Mouse (Mus musculus): Measurements from ENCODE around the gene Kif3c.
"Not testable (repeated sequence)": the region's sequence is repeated elsewhere in the genome, so short reads cannot be mapped to it uniquely, and the experiment has no call there.

Kif3c gene

GRCm38 (mm10) chr12:3370979-3371925 lies 6.3 kb downstream of the Kif3c start:
- peak; percentile 52 to 65 for DNase-seq

GRCm38 (mm10) chr12:3371991-3372390 lies 7.1 kb downstream of the Kif3c start:
- DNase-seq = peak; percentile 37 to 51

DNA sequence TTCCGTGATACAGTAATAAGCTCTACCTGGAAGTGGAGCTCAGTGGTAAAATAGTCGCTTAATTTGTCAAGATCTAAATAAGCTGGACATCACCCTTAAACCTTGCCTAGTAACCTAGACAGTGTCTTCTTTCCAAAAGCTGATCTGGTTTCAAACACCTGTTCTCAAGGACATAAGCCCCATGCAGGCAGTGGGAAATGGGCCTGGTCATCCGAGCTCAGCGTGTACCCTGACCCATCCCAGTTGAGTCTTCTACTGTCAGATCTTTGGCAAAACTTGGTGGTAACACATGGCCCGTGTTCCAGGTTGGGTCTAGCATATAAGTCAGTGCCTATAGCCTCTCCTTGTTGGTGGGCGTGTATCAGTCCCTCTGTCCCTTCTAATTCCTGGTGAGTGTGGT lies 8.6 kb downstream of the Kif3c start:
- no peak for DNase-seq

DNA sequence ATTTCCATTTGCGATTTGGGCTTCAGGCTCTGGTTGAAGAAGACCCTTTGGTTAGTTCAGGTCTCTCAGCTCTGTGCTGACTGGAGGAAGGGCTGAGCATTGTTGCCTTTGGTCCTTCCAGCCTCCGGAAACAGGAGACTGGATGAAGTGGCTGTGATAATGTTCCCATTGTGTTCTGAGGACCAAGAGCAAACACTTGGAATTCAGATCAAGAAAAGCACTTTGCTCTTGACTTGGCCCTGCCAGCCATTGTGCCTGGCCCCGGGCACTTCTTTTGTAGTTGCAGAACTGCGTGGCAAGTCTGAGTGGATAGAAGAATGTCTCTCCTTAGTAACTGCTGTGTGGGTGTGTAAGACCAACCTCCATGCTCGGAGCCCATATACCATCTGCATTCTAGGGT lies 9.6 kb downstream of the Kif3c start:
- DNase-seq = no peak

- DNase-seq = no peak
These were observed 12.3 kb downstream of the Kif3c start for GRCm38 (mm10) chr12:3377190-3377589.

DNA sequence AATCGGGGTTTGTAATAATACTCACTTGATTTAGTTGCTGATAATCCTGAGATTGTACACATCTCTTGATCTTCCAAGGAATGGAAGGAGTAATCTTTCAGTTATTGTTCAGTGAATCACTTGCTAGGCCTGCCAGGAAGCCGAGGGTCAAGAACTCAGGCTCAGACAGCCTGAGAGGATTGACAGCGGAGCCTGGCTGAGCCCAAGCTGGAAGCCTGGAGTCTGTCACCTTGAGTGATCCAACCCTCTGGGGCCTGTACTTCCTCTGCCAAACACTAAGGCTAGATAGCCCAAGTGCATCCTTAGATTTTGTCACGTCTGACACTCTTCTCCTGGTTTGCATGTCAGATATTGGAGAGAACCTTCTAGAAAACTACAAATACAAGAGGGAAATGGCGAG lies 12.8 kb downstream of the Kif3c start:
- no peak for DNase-seq

GRCm38 (mm10) chr12:3384860-3385259 lies 19.9 kb downstream of the Kif3c start:
- DNase-seq = no peak

GRCm38 (mm10) chr12:3385271-3385670 lies 20.3 kb downstream of the Kif3c start:
- DNase-seq = peak; percentile 37 to 45

GRCm38 (mm10) chr12:3385940-3386339 lies 21.0 kb downstream of the Kif3c start:
- DNase-seq = peak; percentile 51 to 59

DNA sequence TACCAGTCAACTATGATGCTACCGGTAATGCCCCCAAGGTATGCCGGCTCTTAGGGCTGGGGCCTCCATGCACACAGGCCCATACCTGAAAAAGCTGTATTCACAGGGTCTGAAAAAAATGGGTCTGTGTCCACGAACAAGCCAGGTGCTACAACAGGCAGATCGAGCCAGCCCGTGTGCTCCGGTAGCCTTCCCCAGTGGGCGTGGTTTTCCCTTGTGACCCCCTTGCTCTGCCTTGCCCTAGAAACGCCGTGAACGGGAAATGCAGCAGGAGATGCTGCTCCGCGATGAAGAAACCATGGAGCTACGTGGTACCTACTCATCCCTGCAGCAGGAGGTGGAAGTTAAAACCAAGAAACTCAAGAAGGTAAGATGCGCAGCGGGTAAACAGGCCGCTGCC lies 23.0 kb downstream of the Kif3c start:
- DNase-seq = no peak

- no peak for DNase-seq
These were observed 24.5 kb downstream of the Kif3c start for GRCm38 (mm10) chr12:3389394-3389793.

- DNase-seq = no peak
These were observed 25.1 kb downstream of the Kif3c start for GRCm38 (mm10) chr12:3390071-3390470.

GRCm38 (mm10) chr12:3390577-3391262 lies 25.8 kb downstream of the Kif3c start:
- peak; percentile 90 to 91 for DNase-seq

DNA sequence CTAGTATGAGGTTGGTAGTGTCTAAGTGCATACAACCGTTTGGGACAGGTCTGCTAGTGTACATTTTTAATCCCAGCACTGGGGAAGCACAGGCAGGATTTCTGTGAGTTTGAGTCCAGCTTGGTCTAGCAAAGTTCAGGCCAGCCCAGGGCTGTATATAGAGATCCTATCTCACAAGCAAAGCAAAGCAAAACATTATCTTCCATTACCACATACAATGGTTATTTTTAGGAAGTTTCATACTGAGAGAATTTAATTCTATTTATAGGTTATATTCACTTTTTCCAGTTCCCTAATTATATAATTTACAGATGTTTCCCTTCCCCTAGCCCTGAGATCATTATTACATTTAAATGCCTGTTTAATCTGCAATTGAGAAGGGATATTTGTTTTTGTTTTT lies 26.3 kb downstream of the Kif3c start:
- no peak for DNase-seq

GRCm38 (mm10) chr12:3393140-3393539 lies 28.2 kb downstream of the Kif3c start:
- DNase-seq = no peak

- no peak for DNase-seq
These were observed 32.0 kb downstream of the Kif3c start for GRCm38 (mm10) chr12:3396931-3397330.

DNA sequence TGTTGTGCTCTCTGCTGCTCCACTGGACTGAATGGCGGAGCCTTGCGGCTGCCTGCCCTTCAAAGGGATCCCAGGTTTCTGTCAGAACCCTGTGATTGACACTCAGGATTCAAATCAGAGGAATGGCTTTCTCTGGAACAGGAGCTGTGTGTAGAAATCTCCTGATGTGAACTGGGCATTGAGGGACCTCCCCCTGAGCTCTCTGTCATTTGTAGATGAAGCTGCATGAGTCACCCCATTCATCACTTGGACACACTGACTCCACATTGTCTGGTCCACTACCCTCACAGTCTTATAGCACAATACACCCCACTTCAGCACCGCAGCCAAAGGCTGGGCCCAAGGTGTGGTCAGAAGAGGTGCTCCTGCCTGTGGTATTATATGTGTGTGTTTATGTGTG lies 40.7 kb downstream of the Kif3c start:
- DNase-seq = not testable (repeated sequence)

DNA sequence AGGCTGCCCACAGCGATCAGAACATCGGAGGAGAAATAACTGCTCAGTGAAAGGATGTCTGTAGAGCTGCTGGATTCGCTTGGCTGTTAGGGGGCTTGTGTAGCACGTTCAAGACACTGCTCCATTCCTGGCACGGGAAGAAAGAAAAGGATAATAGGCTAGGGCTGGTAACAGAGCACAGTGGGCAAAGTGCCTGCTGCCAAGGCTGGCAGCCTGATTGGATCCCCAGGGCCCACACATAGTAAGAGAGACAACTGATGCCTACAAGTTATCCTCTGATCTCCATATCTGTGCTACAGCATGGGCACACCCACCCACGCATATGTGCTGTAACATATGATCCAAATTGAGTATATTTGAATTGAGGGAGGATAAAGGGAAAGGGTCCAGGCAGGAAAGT lies 41.7 kb downstream of the Kif3c start:
- peak; percentile 34 to 49 for DNase-seq

DNA sequence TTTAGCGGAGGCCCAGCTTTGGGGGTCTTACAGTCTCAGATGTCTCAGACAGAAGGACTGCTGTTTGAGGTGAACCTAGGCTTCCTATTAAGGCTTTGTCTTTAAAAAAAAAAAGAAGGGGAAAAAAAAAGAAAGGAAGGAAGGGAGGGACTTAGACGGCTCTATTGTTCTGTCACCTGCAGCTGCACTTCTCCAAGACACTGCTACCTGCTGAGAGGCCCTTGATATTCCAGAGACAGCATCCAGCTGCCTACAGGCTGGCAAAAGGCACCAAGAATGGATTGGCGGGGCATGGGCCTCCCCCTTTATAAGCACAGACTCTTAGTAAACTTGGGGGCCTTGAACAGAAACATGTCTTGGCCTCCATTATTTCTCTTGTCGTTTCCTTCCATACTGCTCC lies 50.0 kb downstream of the Kif3c start:
- DNase-seq = no peak

GRCm38 (mm10) chr12:3418761-3419160 lies 53.8 kb downstream of the Kif3c start:
- no peak for DNase-seq

GRCm38 (mm10) chr12:3420519-3420918 lies 55.6 kb downstream of the Kif3c start:
- DNase-seq = no peak

- no peak for DNase-seq
These were observed 57.9 kb downstream of the Kif3c start for GRCm38 (mm10) chr12:3422786-3423185.

GRCm38 (mm10) chr12:3424179-3424578 lies 59.2 kb downstream of the Kif3c start:
- peak; percentile 24 to 33 for DNase-seq
